Mouse (Mus musculus): ENCODE results near the gene Nfib. TPM values are rescaled to one million over a fixed set of nuclear protein-coding genes. Genes with fewer than 3 reads are reported as not detected.

Nfib gene
- polyA plus RNA-seq (2015; fragmentation: Nextera tagmentation; extraction: Ambion mirVana), result 26.7 and 29.0 TPM in 2 replicates

DNA sequence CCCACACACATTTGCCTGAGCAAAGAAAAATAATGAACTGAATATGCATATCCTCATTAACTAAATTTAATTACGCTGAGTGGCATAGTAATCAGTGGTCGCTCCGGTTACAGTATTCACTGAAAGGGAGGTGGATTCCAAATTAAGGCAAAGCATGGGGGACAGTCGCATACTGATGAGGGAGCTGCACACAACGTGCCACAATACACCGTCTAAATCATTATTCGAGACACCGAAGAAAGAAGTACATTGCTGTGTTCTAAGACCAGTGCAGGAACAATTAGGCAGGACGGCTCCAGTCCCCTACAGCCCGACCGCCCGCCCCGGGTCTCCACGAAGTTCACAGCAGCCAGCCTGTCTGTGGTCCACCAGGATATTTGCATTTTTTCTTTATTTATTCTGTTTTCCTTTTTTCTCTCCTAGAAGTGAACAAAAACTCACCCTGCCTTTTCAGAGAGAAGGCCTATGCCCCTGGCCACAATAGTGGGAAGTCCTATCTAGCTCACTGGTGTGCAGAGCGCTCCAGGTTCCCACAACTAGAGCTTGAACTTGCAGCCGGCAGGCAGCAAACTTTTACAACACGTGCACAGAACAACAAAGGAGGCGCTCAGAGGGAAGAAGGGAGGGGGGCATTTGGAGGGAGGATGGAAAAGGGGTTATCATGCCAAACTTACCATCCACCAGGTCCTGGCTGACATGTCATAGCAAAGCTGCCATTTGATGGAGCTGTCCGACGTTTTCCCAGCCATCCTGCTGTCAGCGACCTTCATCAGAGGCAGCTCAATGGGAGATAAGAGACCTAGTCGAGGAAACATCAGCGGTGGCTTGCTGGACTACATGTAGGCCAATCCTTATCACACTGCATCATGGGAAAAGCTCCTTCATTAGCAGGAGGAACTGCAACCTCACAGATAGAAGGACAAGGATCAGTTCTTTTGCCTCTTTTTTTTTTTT is at the start of gene Nfib:
Gene Nfib, minus strand, starts transcription at position 910 of the 954 bp plus-strand sequence.
- Histone ChIP-seq H3K9ac (replicated peaks; ENCODE audit: low read length) (no peak within 1 kb of the TSS), H3K36me3 (ENCODE audit: insufficient read depth, low read length) (no peaks in the 10 kb centered on the region), H3K9me3 (ENCODE audit: low read length) (no peaks in the 10 kb centered on the region), H3K4me1 (ENCODE audit: insufficient read depth, low read length) (no peaks in the 10 kb centered on the region), H3K4me3 (ENCODE audit: low read length) (no peak within 1 kb of the TSS), H3K27me3 (ENCODE audit: insufficient read depth, low read length) (no peaks in the 10 kb centered on the region), H3K4me2 (replicated peaks; ENCODE audit: low read depth, low read length) (no peak within 1 kb of the TSS), H3K27ac (ENCODE audit: low read length) (no peak within 1 kb of the TSS)
- 69% methylated on average over 23 of the region's 23 CpGs for WGBS
- ATAC-seq (ENCODE audit: low FRiP score, low TSS enrichment), result no peak

DNA sequence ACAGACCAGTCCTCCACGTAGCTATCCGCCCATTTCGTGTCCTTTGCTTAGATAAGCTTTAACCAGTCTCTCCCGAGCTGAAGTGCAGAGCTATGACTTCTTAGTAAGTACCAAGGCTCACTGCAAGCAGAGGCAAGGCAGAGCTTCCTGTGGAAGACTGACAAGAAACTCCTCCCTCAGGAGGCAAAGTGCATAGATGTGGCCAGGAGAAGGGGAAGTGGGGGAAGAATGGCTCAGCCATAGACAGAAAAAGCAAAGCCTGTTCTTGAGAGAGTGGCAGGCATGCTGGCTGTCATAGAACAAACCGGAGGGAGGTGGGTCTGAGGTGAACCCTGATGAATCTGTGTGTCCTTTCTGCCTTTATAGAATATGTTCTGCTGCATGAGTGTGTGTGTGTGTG is 30.2 kb upstream of the Nfib start:
- Histone ChIP-seq H3K4me3 (ENCODE audit: low read length) (no peak overlapping the region), H3K9ac (replicated peaks; ENCODE audit: low read length) (no peak overlapping the region), H3K9me3 (ENCODE audit: low read length) (no peaks in the 10 kb centered on the region), H3K4me1 (ENCODE audit: insufficient read depth, low read length) (no peaks in the 10 kb centered on the region), H3K27ac (ENCODE audit: low read length) (no peak overlapping the region), H3K4me2 (replicated peaks; ENCODE audit: low read depth, low read length) (no peak overlapping the region), H3K36me3 (ENCODE audit: insufficient read depth, low read length) (no peaks in the 10 kb centered on the region), H3K27me3 (ENCODE audit: insufficient read depth, low read length) (no peaks in the 10 kb centered on the region)
- ATAC-seq (ENCODE audit: low FRiP score, low TSS enrichment), result no peak
- 69% methylated on average over 5 of the region's 5 CpGs for WGBS

DNA sequence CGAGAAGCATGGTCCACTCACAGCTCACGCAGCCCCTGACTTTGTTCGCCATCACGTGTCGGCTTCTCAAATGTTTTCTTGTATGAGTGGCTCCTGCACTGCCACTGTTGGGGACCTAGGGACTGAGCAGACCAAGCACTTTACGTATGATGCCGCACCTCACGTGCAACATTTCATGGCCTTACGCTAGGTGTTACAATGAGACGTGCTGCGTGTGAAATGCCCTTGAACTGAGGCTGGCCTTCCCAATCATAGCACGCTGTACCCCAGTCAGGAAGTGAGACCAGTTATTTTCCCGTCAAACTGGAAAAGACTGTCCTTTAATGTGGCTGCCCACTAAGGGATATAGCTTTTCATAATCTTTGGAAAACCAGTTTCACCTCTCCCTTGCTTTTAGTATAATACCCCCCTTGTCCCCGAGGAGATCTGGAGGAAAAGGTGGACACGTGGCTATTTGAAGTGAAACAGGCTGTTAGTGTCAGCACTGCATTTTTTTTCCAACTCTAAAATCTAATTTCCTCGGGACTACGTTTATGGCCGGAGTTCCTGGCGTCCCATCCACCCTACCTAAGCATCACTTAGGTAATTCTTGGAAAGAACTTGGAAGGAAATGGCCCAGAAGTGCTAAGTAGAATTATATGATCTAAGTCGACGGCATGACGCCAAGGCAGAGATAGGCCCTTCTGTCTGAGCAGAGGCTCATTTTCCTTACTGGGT is 29.4 kb upstream of the Nfib start:
- H3K27me3 ChIP-seq (ENCODE audit: insufficient read depth, low read length), result no peaks in the 10 kb centered on the region
- H3K27ac ChIP-seq (ENCODE audit: low read length), result no peak overlapping the region
- H3K9me3 ChIP-seq (ENCODE audit: low read length), result no peaks in the 10 kb centered on the region
- no peak overlapping the region for H3K9ac ChIP-seq (replicated peaks; ENCODE audit: low read length)
- no peak for ATAC-seq (ENCODE audit: low FRiP score, low TSS enrichment)
- H3K4me2 ChIP-seq (replicated peaks; ENCODE audit: low read depth, low read length), result no peak overlapping the region
- H3K4me3 ChIP-seq (ENCODE audit: low read length), result no peak overlapping the region
- no peaks in the 10 kb centered on the region for H3K4me1 ChIP-seq (ENCODE audit: insufficient read depth, low read length)
- 73% methylated on average over 22 of the region's 22 CpGs for WGBS
- H3K36me3 ChIP-seq (ENCODE audit: insufficient read depth, low read length), result no peaks in the 10 kb centered on the region

DNA sequence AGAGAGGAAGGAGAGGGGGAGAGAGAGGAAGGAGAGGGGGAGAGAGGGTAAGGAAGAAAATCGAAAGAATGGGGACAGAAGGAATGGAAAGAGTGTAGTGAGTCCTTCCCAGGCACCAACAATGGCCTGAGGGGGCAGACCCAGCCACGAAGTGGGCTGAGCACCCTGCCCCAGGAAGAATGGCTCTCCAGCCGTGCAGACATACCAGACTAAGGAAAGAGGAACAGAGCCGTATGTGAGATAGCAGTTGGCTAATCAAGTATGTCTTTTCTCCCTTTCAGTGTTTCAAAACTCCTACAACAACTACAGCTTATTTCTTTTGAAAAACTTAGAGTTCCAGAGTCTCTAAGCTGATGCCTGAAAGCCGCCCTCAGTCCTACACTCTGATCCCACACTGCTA is 28.8 kb upstream of the Nfib start:
- Histone ChIP-seq H3K9ac (replicated peaks; ENCODE audit: low read length) (no peak overlapping the region), H3K4me3 (ENCODE audit: low read length) (no peak overlapping the region), H3K27me3 (ENCODE audit: insufficient read depth, low read length) (no peaks in the 10 kb centered on the region), H3K27ac (ENCODE audit: low read length) (no peak overlapping the region), H3K36me3 (ENCODE audit: insufficient read depth, low read length) (no peaks in the 10 kb centered on the region), H3K9me3 (ENCODE audit: low read length) (no peaks in the 10 kb centered on the region), H3K4me2 (replicated peaks; ENCODE audit: low read depth, low read length) (no peak overlapping the region), H3K4me1 (ENCODE audit: insufficient read depth, low read length) (no peaks in the 10 kb centered on the region)
- 57% methylated on average over 5 of the region's 5 CpGs for WGBS
- ATAC-seq (ENCODE audit: low FRiP score, low TSS enrichment), result no peak

DNA sequence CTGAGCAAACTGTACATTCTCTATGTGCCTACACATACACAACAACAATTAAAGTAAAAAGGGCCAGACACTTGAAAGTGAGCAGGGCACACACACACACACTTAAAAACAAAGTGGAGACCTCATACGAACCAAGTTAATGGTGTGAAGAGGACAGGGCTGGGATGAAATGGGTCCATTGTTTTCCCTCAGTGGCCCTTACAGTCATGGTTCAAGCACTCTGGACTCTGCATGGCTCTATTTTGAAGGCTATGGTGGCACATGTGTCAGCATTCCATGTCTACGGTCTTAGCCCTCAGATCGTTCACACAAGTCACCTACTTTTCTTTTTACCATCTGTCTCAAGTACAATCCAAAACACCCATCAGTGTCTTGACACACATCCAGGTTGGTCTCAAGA is 28.1 kb upstream of the Nfib start:
- no peak overlapping the region for H3K4me2 ChIP-seq (replicated peaks; ENCODE audit: low read depth, low read length)
- WGBS, result 46% methylated on average over 3 of the region's 3 CpGs
- peak; percentile 61; the same call in 1 of the 2 replicates for ATAC-seq (ENCODE audit: low FRiP score, low TSS enrichment)

DNA sequence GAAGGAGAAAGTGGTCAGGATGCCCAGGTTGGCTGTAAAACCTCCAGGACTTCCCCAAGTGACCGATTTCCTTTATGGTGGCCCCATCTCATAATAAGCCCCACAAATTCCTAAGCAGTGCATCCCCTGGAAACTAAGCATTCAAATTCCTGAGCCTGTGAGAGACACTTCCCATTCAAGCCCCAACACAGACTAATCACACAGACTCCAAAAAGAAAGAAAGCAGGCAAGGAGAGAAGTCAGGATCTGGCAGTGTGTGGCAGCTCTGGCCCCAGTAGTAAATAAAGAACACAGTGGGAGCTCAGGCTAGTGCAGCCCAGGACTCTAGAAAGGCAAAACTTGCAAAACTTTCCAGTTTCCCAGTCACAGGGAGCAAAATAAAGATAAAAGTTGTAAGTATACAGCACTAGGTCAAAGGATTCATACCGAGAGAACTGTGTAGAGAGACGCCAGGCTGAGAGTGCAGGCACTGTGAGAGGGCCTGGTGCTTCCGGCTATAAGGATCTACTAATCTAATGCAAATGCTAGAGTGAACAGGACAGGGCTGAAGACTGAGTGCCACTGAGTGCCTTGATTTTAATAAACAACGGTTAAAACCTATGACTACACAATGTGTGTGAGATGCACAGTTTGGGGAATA is 24.8 kb upstream of the Nfib start:
- H3K9ac ChIP-seq (replicated peaks; ENCODE audit: low read length), result no peak overlapping the region
- no peak overlapping the region for H3K4me2 ChIP-seq (replicated peaks; ENCODE audit: low read depth, low read length)
- no peaks in the 10 kb centered on the region for H3K27me3 ChIP-seq (ENCODE audit: insufficient read depth, low read length)
- no peak overlapping the region for H3K4me3 ChIP-seq (ENCODE audit: low read length)
- ATAC-seq (ENCODE audit: low FRiP score, low TSS enrichment), result no peak
- H3K27ac ChIP-seq (ENCODE audit: low read length), result no peak overlapping the region
- H3K4me1 ChIP-seq (ENCODE audit: insufficient read depth, low read length), result no peaks in the 10 kb centered on the region
- H3K9me3 ChIP-seq (ENCODE audit: low read length), result no peaks in the 10 kb centered on the region
- no peaks in the 10 kb centered on the region for H3K36me3 ChIP-seq (ENCODE audit: insufficient read depth, low read length)
- WGBS, result 81% methylated on average over 5 of the region's 5 CpGs

More for the DNA sequence above, 28.1 kb upstream of the Nfib start:
- Histone ChIP-seq H3K36me3 (ENCODE audit: insufficient read depth, low read length) (no peaks in the 10 kb centered on the region), H3K9me3 (ENCODE audit: low read length) (no peaks in the 10 kb centered on the region), H3K4me1 (ENCODE audit: insufficient read depth, low read length) (no peaks in the 10 kb centered on the region), H3K9ac (replicated peaks; ENCODE audit: low read length) (no peak overlapping the region), H3K27me3 (ENCODE audit: insufficient read depth, low read length) (no peaks in the 10 kb centered on the region), H3K27ac (ENCODE audit: low read length) (no peak overlapping the region), H3K4me3 (ENCODE audit: low read length) (no peak overlapping the region)

DNA sequence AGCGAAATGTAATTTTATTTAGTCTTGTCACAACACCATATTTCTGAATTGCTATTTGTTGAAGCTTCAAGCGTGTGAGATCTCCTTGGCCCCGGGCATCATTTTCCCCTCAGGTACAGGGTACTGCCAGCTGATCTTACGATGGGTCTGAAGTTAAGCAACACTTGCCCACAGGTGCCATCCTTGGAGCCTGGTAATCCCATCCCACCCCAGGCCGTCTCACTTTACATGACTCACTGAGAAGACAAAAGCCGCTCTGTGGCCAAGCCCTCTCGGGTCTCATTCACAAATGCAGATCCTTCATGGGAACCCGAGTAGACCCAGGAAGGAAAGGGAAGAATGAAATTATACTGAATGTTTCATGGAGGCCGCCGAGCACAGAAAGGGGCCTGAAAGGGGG is 18.5 kb upstream of the Nfib start:
- Histone ChIP-seq H3K9me3 (ENCODE audit: low read length) (peaks cover 4% of the 10 kb centered on the region; the same call in 1 of the 2 replicates), H3K4me1 (ENCODE audit: insufficient read depth, low read length) (no peaks in the 10 kb centered on the region), H3K36me3 (ENCODE audit: insufficient read depth, low read length) (no peaks in the 10 kb centered on the region), H3K9ac (replicated peaks; ENCODE audit: low read length) (no peak overlapping the region), H3K4me3 (ENCODE audit: low read length) (no peak overlapping the region), H3K4me2 (replicated peaks; ENCODE audit: low read depth, low read length) (no peak overlapping the region), H3K27me3 (ENCODE audit: insufficient read depth, low read length) (no peaks in the 10 kb centered on the region), H3K27ac (ENCODE audit: low read length) (no peak overlapping the region)
- ATAC-seq (ENCODE audit: low FRiP score, low TSS enrichment), result no peak
- WGBS, result 56% methylated on average over 10 of the region's 10 CpGs

DNA sequence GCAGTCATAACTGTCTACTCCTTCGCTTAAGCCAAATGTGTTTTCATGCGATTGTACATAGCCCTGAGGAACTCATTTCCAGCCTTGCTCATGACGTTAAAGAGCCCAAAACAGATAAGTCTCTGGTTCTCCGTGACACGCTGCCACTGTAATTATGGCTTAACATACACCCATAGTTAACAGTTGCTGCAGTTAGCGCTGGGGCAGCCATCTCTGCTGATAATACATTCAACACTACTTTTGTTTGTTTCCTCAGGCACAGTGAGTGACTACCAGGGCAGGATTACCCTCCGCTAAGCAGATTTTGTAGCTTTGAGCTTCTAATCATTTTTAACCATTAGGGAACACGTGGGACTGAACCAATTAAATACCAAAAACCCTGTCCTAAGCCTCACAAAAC is 17.5 kb upstream of the Nfib start:
- Histone ChIP-seq H3K9ac (replicated peaks; ENCODE audit: low read length) (no peak overlapping the region), H3K4me3 (ENCODE audit: low read length) (no peak overlapping the region), H3K27ac (ENCODE audit: low read length) (no peak overlapping the region), H3K27me3 (ENCODE audit: insufficient read depth, low read length) (no peaks in the 10 kb centered on the region), H3K4me2 (replicated peaks; ENCODE audit: low read depth, low read length) (no peak overlapping the region), H3K9me3 (ENCODE audit: low read length) (peaks cover 5% of the 10 kb centered on the region; the same call in 1 of the 2 replicates), H3K36me3 (ENCODE audit: insufficient read depth, low read length) (no peaks in the 10 kb centered on the region), H3K4me1 (ENCODE audit: insufficient read depth, low read length) (no peaks in the 10 kb centered on the region)
- 88% methylated on average over 8 of the region's 8 CpGs for WGBS
- no peak for ATAC-seq (ENCODE audit: low FRiP score, low TSS enrichment)

DNA sequence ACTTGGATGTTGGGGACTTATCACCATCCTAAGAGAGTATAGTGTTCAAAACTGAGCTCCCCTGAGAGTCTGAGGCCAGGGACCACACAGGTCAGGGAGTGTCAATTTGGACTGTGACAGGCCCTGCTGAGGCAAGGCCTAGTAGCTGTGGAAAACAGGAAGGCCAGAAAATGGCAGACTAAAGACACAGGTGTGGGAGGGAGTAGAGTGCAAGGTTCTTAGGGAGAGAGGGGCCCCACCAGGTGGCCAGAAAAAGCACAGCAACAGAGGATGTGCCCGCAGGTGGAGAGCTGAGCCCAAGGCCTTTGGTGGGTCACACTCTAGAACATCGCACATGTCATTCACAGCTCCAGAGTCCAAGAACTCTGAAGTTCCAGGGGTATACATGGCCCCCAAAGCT is 10.3 kb upstream of the Nfib start:
- ATAC-seq (ENCODE audit: low FRiP score, low TSS enrichment), result no peak; the same call in 1 of the 2 replicates
- Histone ChIP-seq H3K36me3 (ENCODE audit: insufficient read depth, low read length) (no peaks in the 10 kb centered on the region), H3K27ac (ENCODE audit: low read length) (no peak overlapping the region), H3K4me1 (ENCODE audit: insufficient read depth, low read length) (no peaks in the 10 kb centered on the region), H3K27me3 (ENCODE audit: insufficient read depth, low read length) (no peaks in the 10 kb centered on the region), H3K9ac (replicated peaks; ENCODE audit: low read length) (no peak overlapping the region), H3K9me3 (ENCODE audit: low read length) (peaks cover 5% of the 10 kb centered on the region; the same call in 1 of the 2 replicates), H3K4me3 (ENCODE audit: low read length) (no peak overlapping the region), H3K4me2 (replicated peaks; ENCODE audit: low read depth, low read length) (no peak overlapping the region)
- 84% methylated on average over 2 of the region's 2 CpGs for WGBS

Data from kidney, embryonic 16.5 days (tissue).